8 mouse cellular contexts compared by ENCODE assay signal in genomic region chr2:72475423-72475796, GRCm38 (mm10). TPM values are rescaled to one million over a fixed set of nuclear protein-coding genes. Genes with fewer than 3 reads are reported as not detected.
DNase-seq lines count a peak whose midpoint lies in the region; ATAC-seq and TF ChIP-seq lines count a peak whose summit lies in the region.

No protein-coding gene starts in this region.

- ATAC-seq in heart, postnatal 0 days (ENCODE audit: insufficient read depth, low read depth) = no peak
- ATAC-seq in midbrain, embryonic 11.5 days (ENCODE audit: low FRiP score) = no peak

- TF ChIP-seq RAD21 in MEL (IDR thresholded peaks at IDR 0.05; ENCODE audit: low read depth, low read length) = no peak

- H3K4me1 ChIP-seq in heart, postnatal 0 days (ENCODE audit: control insufficient read depth, insufficient read depth) = peaks cover 15% of the 10 kb centered on the region
- peaks cover 2 to 45% of the 10 kb centered on the region in 2 experiments; a peak in 3 of 4 replicates for H3K4me1 ChIP-seq in MEL (ENCODE audit: control insufficient read depth in 1 of 2, insufficient read depth in 2 of 2, low read length in 2 of 2)
- H3K4me1 ChIP-seq in hindbrain, embryonic 10.5 days (replicated peaks) = peaks cover 55% of the 10 kb centered on the region
- peaks cover 28% of the 10 kb centered on the region for H3K4me1 ChIP-seq in midbrain, embryonic 11.5 days (ENCODE audit: control insufficient read depth, insufficient read depth, low read length)

- H3K9me3 ChIP-seq in heart, postnatal 0 days (replicated peaks; ENCODE audit: control insufficient read depth, low read length) = no peaks in the 10 kb centered on the region
- H3K9me3 ChIP-seq in MEL (replicated peaks; ENCODE audit: insufficient read depth, low read length) = no peaks in the 10 kb centered on the region
- no peaks in the 10 kb centered on the region for H3K9me3 ChIP-seq in hindbrain, embryonic 10.5 days
- no peaks in the 10 kb centered on the region for H3K9me3 ChIP-seq in midbrain, embryonic 11.5 days (ENCODE audit: control insufficient read depth, low read length)

- DNase-seq in heart, postnatal 0 days (ENCODE audit: low spot score) = no peak
- DNase-seq in heart, adult 18-20 months = no peak
- DNase-seq in MEL (ENCODE audit: low read depth, low spot score) = no peak
- DNase-seq in hindbrain, embryonic 10.5 days (ENCODE audit: low spot score) = no peak
- DNase-seq in midbrain, embryonic 11.5 days (ENCODE audit: low spot score, missing footprints) = no peak
- no peak for DNase-seq in gastrocnemius, postnatal 4 days (ENCODE audit: low spot score in 2 of 2)
- DNase-seq in retina, embryonic 14.5 days (ENCODE audit: low spot score) = no peak
- DNase-seq in gastrocnemius, postnatal 25 days = no peak

- H3K9ac ChIP-seq in heart, postnatal 0 days (replicated peaks; ENCODE audit: low read depth, low read length) = peak overlapping the region; percentile 64
- peak overlapping the region; percentile 79 for H3K9ac ChIP-seq in MEL (ENCODE audit: control insufficient read depth, low read depth, low read length, poor library complexity, severe bottlenecking)
- H3K9ac ChIP-seq in midbrain, embryonic 11.5 days (ENCODE audit: low read length) = peak overlapping the region; percentile 79

- H3K27me3 ChIP-seq in heart, postnatal 0 days (ENCODE audit: control insufficient read depth, insufficient read depth, low read length) = no peaks in the 10 kb centered on the region
- no peaks in the 10 kb centered on the region for H3K27me3 ChIP-seq in MEL (ENCODE audit: control insufficient read depth in 1 of 2, insufficient read depth in 2 of 2, low read length in 2 of 2)
- H3K27me3 ChIP-seq in hindbrain, embryonic 10.5 days (ENCODE audit: insufficient read depth, poor library complexity, severe bottlenecking) = peaks cover 23% of the 10 kb centered on the region
- peaks cover 11% of the 10 kb centered on the region for H3K27me3 ChIP-seq in midbrain, embryonic 11.5 days (ENCODE audit: control insufficient read depth, insufficient read depth, low read length)

- TF ChIP-seq CTCF in heart, postnatal 0 days (IDR thresholded peaks at IDR 0.05; ENCODE audit: low read depth) = no peak
- no peak for TF ChIP-seq CTCF in MEL (IDR thresholded peaks at IDR 0.05 in 2 of 3, conservative IDR thresholded peaks at IDR 0.05 in 1 of 3; ENCODE audit: control insufficient read depth in 1 of 3, insufficient read depth in 1 of 3, low read depth in 2 of 3, low read length in 3 of 3, poor library complexity in 1 of 3, severe bottlenecking in 1 of 3)

- H3K4me2 ChIP-seq in heart, postnatal 0 days (ENCODE audit: low read depth, low read length) = peak overlapping the region; percentile 96
- peak overlapping the region; percentile 77 for H3K4me2 ChIP-seq in midbrain, embryonic 11.5 days

- no peak for TF ChIP-seq EP300 in heart, postnatal 0 days (IDR thresholded peaks at IDR 0.05; ENCODE audit: low read depth)
- TF ChIP-seq EP300 in MEL (IDR thresholded peaks at IDR 0.05; ENCODE audit: low read depth in 1 of 2, low read length in 2 of 2) = peak; percentile 89 to 90

- WGBS in heart, postnatal 0 days = 0% methylated on average over 7 of the region's 7 CpGs
- under 1% methylated on average over 7 of the region's 7 CpGs for WGBS in hindbrain, embryonic 10.5 days
- WGBS in midbrain, embryonic 11.5 days = under 1% methylated on average over 7 of the region's 7 CpGs

- peak overlapping the region; percentile 92 for H3K27ac ChIP-seq in heart, postnatal 0 days (ENCODE audit: low read depth)
- H3K27ac ChIP-seq in MEL (ENCODE audit: control insufficient read depth, low read depth, low read length) = peak overlapping the region; percentile 100
- peak overlapping the region; percentile 99 for H3K27ac ChIP-seq in hindbrain, embryonic 10.5 days
- H3K27ac ChIP-seq in midbrain, embryonic 11.5 days (ENCODE audit: low read depth, low read length) = no peak overlapping the region

- H3K4me3 ChIP-seq in heart, postnatal 0 days (ENCODE audit: low read depth, low read length) = peak overlapping the region; percentile 78
- H3K4me3 ChIP-seq in MEL (ENCODE audit: control insufficient read depth in 1 of 2, insufficient read depth in 1 of 2, low read depth in 2 of 2, low read length in 2 of 2) = peak overlapping the region; percentile 0 to 71
- H3K4me3 ChIP-seq in hindbrain, embryonic 10.5 days = peak overlapping the region; percentile 88
- peak overlapping the region; percentile 86 for H3K4me3 ChIP-seq in midbrain, embryonic 11.5 days (ENCODE audit: low read depth, low read length)

- H3K79me2 ChIP-seq in MEL (ENCODE audit: control insufficient read depth, insufficient read depth, low read length, poor library complexity) = peaks cover 38% of the 10 kb centered on the region

- TF ChIP-seq POLR2A in MEL (IDR thresholded peaks at IDR 0.05; ENCODE audit: control insufficient read depth in 1 of 2, insufficient read depth in 1 of 2, low read depth in 1 of 2, low read length in 2 of 2, poor library complexity in 1 of 2) = no peak

- peaks cover 5% of the 10 kb centered on the region for H3K36me3 ChIP-seq in heart, postnatal 0 days (replicated peaks; ENCODE audit: control insufficient read depth, insufficient read depth, low read length)
- peaks cover 2 to 49% of the 10 kb centered on the region in 2 experiments for H3K36me3 ChIP-seq in MEL (ENCODE audit: control insufficient read depth in 1 of 2, insufficient read depth in 2 of 2, low read length in 2 of 2)
- H3K36me3 ChIP-seq in hindbrain, embryonic 10.5 days = peaks cover 21% of the 10 kb centered on the region
- peaks cover 2% of the 10 kb centered on the region; the same call in 1 of the 2 replicates for H3K36me3 ChIP-seq in midbrain, embryonic 11.5 days (ENCODE audit: control insufficient read depth, insufficient read depth, low read length)

TF ChIP-seq in MEL, 35 proteins besides CTCF, POLR2A, EP300 and RAD21 (continues in another document):
- peak; percentile 60; the same call in 1 of the 2 replicates for TF ChIP-seq MYC (IDR thresholded peaks at IDR 0.05; ENCODE audit: low read depth, low read length)
- TF ChIP-seq ELF1 (IDR thresholded peaks at IDR 0.05; ENCODE audit: low read depth, low read length) = no peak
- TF ChIP-seq TCF12 (IDR thresholded peaks at IDR 0.05; ENCODE audit: low read depth, low read length) = peak; percentile 89
- TF ChIP-seq USF2 (IDR thresholded peaks at IDR 0.05; ENCODE audit: borderline replicate concordance in 1 of 2, insufficient read depth in 1 of 2, low read depth in 1 of 2, low read length in 2 of 2) = no peak
- TF ChIP-seq E2F4 (IDR thresholded peaks at IDR 0.05; ENCODE audit: borderline replicate concordance, low read depth, low read length) = no peak
- peak; percentile 90 for TF ChIP-seq RCOR1 (IDR thresholded peaks at IDR 0.05; ENCODE audit: low read depth, low read length)
- TF ChIP-seq MYB (IDR thresholded peaks at IDR 0.05; ENCODE audit: low read depth, low read length) = peak; percentile 51; the same call in 1 of the 2 replicates
- TF ChIP-seq MAFK (IDR thresholded peaks at IDR 0.05; ENCODE audit: borderline replicate concordance, low read depth, low read length) = peak; percentile 52; the same call in 1 of the 2 replicates
- no peak for TF ChIP-seq USF1 (IDR thresholded peaks at IDR 0.05; ENCODE audit: low read depth, low read length)
- TF ChIP-seq TBP (IDR thresholded peaks at IDR 0.05; ENCODE audit: low read depth, low read length) = peak; percentile 87
- peak; percentile 74; the same call in 1 of the 2 replicates for TF ChIP-seq ZMIZ1 (IDR thresholded peaks at IDR 0.05; ENCODE audit: low read depth, low read length)
- TF ChIP-seq TAL1 (IDR thresholded peaks at IDR 0.05; ENCODE audit: low read length) = peak; percentile 19; the same call in 1 of the 2 replicates
- TF ChIP-seq SMC3 (IDR thresholded peaks at IDR 0.05; ENCODE audit: low read depth, low read length) = no peak
- peak; percentile 62; the same call in 1 of the 2 replicates for TF ChIP-seq BHLHE40 (IDR thresholded peaks at IDR 0.05; ENCODE audit: borderline replicate concordance, low read depth, low read length)
- no peak for TF ChIP-seq UBTF (IDR thresholded peaks at IDR 0.05; ENCODE audit: borderline replicate concordance, insufficient read depth, low read depth, low read length)
- 0 out of 2 replicates have a peak, but pooled peaks have one; percentile 7 for TF ChIP-seq ZNF384 (IDR thresholded peaks at IDR 0.05; ENCODE audit: low read depth, low read length)
- TF ChIP-seq JUND (IDR thresholded peaks at IDR 0.05; ENCODE audit: low read depth, low read length) = no peak
- TF ChIP-seq NRF1 (IDR thresholded peaks at IDR 0.05; ENCODE audit: insufficient read depth, low read depth, low read length, poor library complexity, severe bottlenecking) = no peak
- peak; percentile 55; the same call in 1 of the 2 replicates for TF ChIP-seq HCFC1 (IDR thresholded peaks at IDR 0.05; ENCODE audit: low read depth, low read length)
- peak; percentile 94 for TF ChIP-seq ETS1 (IDR thresholded peaks at IDR 0.05; ENCODE audit: low read depth, low read length)
- TF ChIP-seq MAX (IDR thresholded peaks at IDR 0.05; ENCODE audit: low read length) = peak; percentile 68; the same call in 1 of the 2 replicates
- no peak for TF ChIP-seq MAZ (IDR thresholded peaks at IDR 0.05; ENCODE audit: low read depth, low read length)
- no peak for TF ChIP-seq POLR2AphosphoS5 (IDR thresholded peaks at IDR 0.05; ENCODE audit: borderline replicate concordance, low read depth, low read length)
- TF ChIP-seq NELFE (IDR thresholded peaks at IDR 0.05; ENCODE audit: low read depth, low read length) = peak; percentile 61; the same call in 1 of the 2 replicates
- no peak for TF ChIP-seq CHD2 (IDR thresholded peaks at IDR 0.05; ENCODE audit: low read length)
- TF ChIP-seq ZKSCAN1 (IDR thresholded peaks at IDR 0.05; ENCODE audit: low read depth, low read length) = no peak
- peak; percentile 52 for TF ChIP-seq MXI1 (IDR thresholded peaks at IDR 0.05; ENCODE audit: low read depth, low read length)
- TF ChIP-seq KAT2A (conservative IDR thresholded peaks at IDR 0.05; ENCODE audit: low read depth, low read length) = no peak

RNA-seq across cellular contexts. Expression of gene Cdca7, which starts 0.5 kb away (rescaled TPM):
- total RNA-seq in heart, postnatal 0 days (2014; rRNA removed; ENCODE audit: low replicate concordance) = 7.7 and 20.5 TPM in 2 replicates
- 13.8 and 14.9 TPM in 2 replicates for polyA plus RNA-seq in heart, postnatal 0 days (2015; fragmentation: Nextera tagmentation; extraction: Ambion mirVana)
- total RNA-seq in heart, adult 18-20 months (2021) = 1 to 10 TPM; 1.7 to 2.0 TPM
- total RNA-seq in MEL (2012; rRNA removed) = 95.5 and 97.2 TPM in 2 replicates
- 100 to 1,000 TPM; 123 to 175 TPM for polyA plus RNA-seq in MEL (2012; ENCODE audit: insufficient read depth in 1 of 2, insufficient read length in 2 of 2, low read depth in 1 of 2, low replicate concordance in 2 of 2, missing spikeins in 1 of 2)
- 163 and 223 TPM in 2 replicates for polyA plus RNA-seq in hindbrain, embryonic 10.5 days (2016; fragmentation: Nextera tagmentation; extraction: Ambion mirVana)
- 172 and 189 TPM in 2 replicates for polyA plus RNA-seq in midbrain, embryonic 11.5 days (2014; fragmentation: Nextera tagmentation; extraction: Ambion mirVana)
- 10 to 100 TPM; 16.4 to 17.6 TPM for total RNA-seq in gastrocnemius, postnatal 4 days (2021)
- under 1 TPM; 0.56 to 0.78 TPM for total RNA-seq in gastrocnemius, postnatal 25 days (2021)

Comparison
In these comparisons a context has a peak if more than half of its experiments do, and no peak if none do; other contexts are left out.
1. H3K4me3 ChIP-seq: peak in every context shown above with its lines; median percentile 88 in hindbrain, embryonic 10.5 days; 86 in midbrain, embryonic 11.5 days; 78 in heart, postnatal 0 days; 36 in MEL.